Mouse (Mus musculus): Measurements from ENCODE around the gene Csrnp1.

Csrnp1 gene

GRCm38 (mm10) chr9:119941407-119941806, 43.1 kb downstream of the Csrnp1 start:
- DNase-seq: no peak

- no peak for DNase-seq
Measured at GRCm38 (mm10) chr9:119939646-119940045, 44.8 kb downstream of the Csrnp1 start.

GRCm38 (mm10) chr9:119938496-119938895, 46.0 kb downstream of the Csrnp1 start:
- no peak for DNase-seq

GRCm38 (mm10) chr9:119937005-119937773, 47.3 kb downstream of the Csrnp1 start, which contains the start of the genes Gorasp1 and Ttc21a:
Gorasp1 (minus strand) TSS chr9:119937565.
Ttc21a (plus strand) TSS chr9:119937606.
- peak; percentile 98 for DNase-seq

- no peak for DNase-seq
Measured at GRCm38 (mm10) chr9:119933675-119934074, 50.8 kb downstream of the Csrnp1 start.

GRCm38 (mm10) chr9:119932358-119932757, 52.1 kb downstream of the Csrnp1 start:
- no peak for DNase-seq

GRCm38 (mm10) chr9:119926497-119926896, 58.0 kb downstream of the Csrnp1 start:
- DNase-seq: peak; percentile 64

- DNase-seq: no peak
Measured at GRCm38 (mm10) chr9:119925729-119926128, 58.7 kb downstream of the Csrnp1 start.

- no peak for DNase-seq
Measured at GRCm38 (mm10) chr9:119925120-119925657, 59.3 kb downstream of the Csrnp1 start.

- DNase-seq: no peak
Measured at GRCm38 (mm10) chr9:119923462-119923861, 61.0 kb downstream of the Csrnp1 start.
